Mouse (Mus musculus) liver, embryonic 12.5 days (tissue): Measurements from ENCODE around the gene Rhbg. TPM values are rescaled to one million over a fixed set of nuclear protein-coding genes. Genes with fewer than 3 reads are reported as not detected.

Experiments
- ATAC-seq: fragments of 200-750 bp; cut with Nextera tagmentation; 2 replicates; pipeline ENCODE4 v1.8.0; 2017; ENCODE audit warnings: moderate number of reproducible peaks, mild to moderate bottlenecking, moderate library complexity
- H3K27ac ChIP-seq: fragments of 300-500 bp; sonication (generic); 2 replicates; pipeline ENCODE4 v1.5.1; 2016; ENCODE audit warnings: mild to moderate bottlenecking
- H3K27me3 ChIP-seq: fragments of 300-500 bp; sonication (generic); replicated peaks from 2 replicates; pipeline ENCODE4 v1.6.1; 2016; ENCODE audit warnings: mild to moderate bottlenecking, moderate library complexity
- H3K36me3 ChIP-seq: fragments of 300-500 bp; sonication (generic); 2 replicates; pipeline ENCODE4 v1.6.1; 2016; ENCODE audit warnings: mild to moderate bottlenecking, moderate library complexity
- H3K4me1 ChIP-seq: fragments of 300-500 bp; sonication (generic); 2 replicates; pipeline ENCODE4 v1.6.1; 2016
- H3K4me2 ChIP-seq: fragments of 300-500 bp; sonication (generic); 2 replicates; pipeline ENCODE4 v1.6.1; 2016; ENCODE audit warnings: mild to moderate bottlenecking, moderate library complexity
- H3K4me3 ChIP-seq: fragments of 300-500 bp; sonication (generic); 2 replicates; pipeline ENCODE4 v1.5.1; 2016; ENCODE audit warnings: mild to moderate bottlenecking, moderate library complexity
- H3K9ac ChIP-seq: fragments of 300-500 bp; sonication (generic); 2 replicates; pipeline ENCODE4 v1.6.1; 2016; ENCODE audit warnings: mild to moderate bottlenecking, moderate library complexity
- H3K9me3 ChIP-seq: fragments of 300-500 bp; sonication (generic); replicated peaks from 2 replicates; pipeline ENCODE4 v1.6.1; 2016; ENCODE audit warnings: mild to moderate bottlenecking, moderate library complexity
- WGBS: fragments of 180-500 bp; shearing (Covaris S2); methylation state at CpG from one replicate; pipeline ENCODE4 v1.1.7; 2016; ENCODE audit not compliant: insufficient replicate concordance; 5-methylcytosine and 5-hydroxymethylcytosine counted together
- polyA plus RNA-seq: library from polyadenylated mRNA; unstranded; fragments of >200 nt; fragmentation: Nextera tagmentation; extraction: Ambion mirVana; gene quantifications from 2 replicates; pipeline ENCODE4 v1.2.1, GENCODE M21; 2016

Gene Rhbg
- polyA plus RNA-seq, 1 experiment from 2014 or later: 16.0 TPM

DNA sequence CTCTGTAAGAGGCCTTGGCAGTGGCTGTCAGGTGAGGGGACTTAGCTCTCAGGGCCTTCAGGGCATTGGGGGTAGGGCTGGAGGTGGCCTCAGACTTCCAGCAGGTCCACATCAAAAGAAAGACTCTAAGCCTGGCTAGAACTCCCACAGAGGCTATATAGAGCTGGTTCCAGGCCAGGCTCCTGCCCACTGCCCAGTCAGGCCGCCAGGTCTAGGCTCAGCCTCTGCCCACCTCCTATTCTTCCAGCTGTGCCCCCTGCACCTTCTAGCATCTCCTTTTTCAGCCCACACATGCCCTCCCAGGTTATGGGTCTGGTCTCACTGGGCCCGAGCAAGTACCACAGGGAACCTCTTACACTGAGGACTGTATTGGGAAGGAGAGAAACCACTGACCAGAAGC lies 29.6 kb downstream of the Rhbg start:
- no peak overlapping the region for H3K4me3 ChIP-seq
- no peaks in the 10 kb centered on the region for H3K4me1 ChIP-seq
- 48% methylated on average over 2 of the region's 2 CpGs for WGBS
- H3K27ac ChIP-seq: no peak overlapping the region
- no peak overlapping the region for H3K9ac ChIP-seq
- no peak overlapping the region for H3K4me2 ChIP-seq
- no peaks in the 10 kb centered on the region for H3K36me3 ChIP-seq
- no peak for ATAC-seq
- peaks cover 95% of the 10 kb centered on the region for H3K27me3 ChIP-seq
- H3K9me3 ChIP-seq: no peaks in the 10 kb centered on the region

DNA sequence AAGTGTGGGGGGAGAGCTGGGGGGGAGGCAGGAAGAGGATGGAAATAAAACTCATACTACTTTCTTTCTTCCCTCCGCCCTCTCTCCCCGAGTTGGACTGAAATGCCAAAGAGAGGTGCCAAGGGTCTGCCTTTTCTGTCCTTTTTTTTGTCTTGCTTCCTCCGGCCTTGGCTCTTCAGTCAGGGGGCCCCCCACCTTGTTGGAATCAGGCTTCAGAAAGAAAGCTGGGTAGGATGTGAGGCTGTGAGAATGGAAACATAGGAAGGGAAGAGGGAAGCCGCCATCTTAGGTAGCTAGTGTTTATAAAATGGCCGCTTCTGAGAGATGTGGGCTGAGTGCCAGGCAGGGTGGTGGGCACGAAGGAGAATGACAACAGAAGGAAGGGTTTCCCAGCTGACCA lies 32.1 kb downstream of the Rhbg start:
- no peak for ATAC-seq
- 68% methylated on average over 6 of the region's 6 CpGs for WGBS
- H3K27me3 ChIP-seq: peaks cover 95% of the 10 kb centered on the region
- no peak overlapping the region for H3K9ac ChIP-seq
- H3K4me3 ChIP-seq: no peak overlapping the region
- no peaks in the 10 kb centered on the region for H3K9me3 ChIP-seq
- no peaks in the 10 kb centered on the region for H3K36me3 ChIP-seq
- H3K4me2 ChIP-seq: no peak overlapping the region
- H3K4me1 ChIP-seq: no peaks in the 10 kb centered on the region
- H3K27ac ChIP-seq: no peak overlapping the region

DNA sequence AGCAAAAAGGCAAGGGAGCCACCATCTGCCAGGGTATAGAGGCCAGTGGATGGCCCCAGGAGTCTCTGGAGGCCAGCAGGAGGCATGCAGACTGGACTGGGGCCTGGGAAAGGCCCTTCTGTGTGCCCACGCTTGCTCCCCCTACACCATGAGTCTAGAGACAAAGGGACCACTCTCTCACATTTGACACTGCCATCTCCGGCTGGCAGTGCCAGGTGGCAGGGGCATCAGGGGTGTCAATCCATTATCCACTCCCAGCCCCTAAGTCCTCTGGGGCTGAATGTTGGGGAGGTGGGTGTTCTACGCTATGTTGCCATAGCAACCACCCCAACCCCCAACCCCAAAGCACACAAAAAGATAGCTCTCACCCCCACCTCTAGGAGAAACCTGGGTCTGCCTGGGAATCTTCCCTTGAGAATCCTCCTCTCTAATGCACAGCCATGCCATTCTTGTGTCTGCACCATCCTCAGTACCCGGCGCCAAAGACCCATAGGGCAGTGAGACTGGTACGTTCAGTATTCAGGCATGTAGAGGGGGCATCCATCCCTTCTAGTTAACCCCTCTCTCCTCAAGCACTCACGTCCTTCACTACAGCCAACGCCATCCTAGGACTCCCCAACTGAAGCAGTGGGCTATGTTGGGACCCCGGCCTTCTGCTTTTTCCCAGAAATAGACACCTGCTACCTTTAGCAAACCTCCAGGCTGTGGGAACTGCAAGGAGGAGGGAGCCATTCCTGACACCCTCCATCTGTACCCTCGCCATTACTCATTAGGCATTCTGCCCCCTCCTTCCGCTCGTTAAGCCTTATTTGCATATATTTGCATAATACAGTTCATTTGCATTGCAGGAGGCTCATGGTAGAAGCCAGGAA lies 32.8 kb downstream of the Rhbg start:
- Histone ChIP-seq H3K27me3 (peaks cover 97% of the 10 kb centered on the region), H3K36me3 (no peaks in the 10 kb centered on the region), H3K9me3 (no peaks in the 10 kb centered on the region), H3K9ac (no peak overlapping the region), H3K27ac (no peak overlapping the region), H3K4me1 (no peaks in the 10 kb centered on the region), H3K4me3 (no peak overlapping the region), H3K4me2 (no peak overlapping the region)
- 42% methylated on average over 12 of the region's 12 CpGs for WGBS
- no peak for ATAC-seq

DNA sequence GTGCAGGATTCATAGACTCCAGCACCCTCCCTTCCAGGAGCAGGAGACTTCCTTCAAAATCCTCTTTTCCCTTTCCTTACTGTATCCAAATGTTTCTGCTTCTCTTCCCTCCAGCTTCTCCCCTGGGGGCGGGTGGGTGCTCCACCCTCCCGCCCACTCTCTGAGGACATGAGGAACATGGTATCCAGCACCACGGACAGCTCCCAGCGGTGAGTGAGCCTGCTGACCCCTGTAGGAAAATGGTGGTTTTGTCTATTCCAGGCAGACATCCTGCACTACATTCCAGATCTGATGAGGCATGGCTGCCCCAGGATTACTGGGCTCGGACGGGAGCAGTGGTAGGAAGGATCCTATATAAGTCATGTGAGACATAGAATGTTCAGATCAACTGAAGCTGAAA lies 33.7 kb downstream of the Rhbg start:
- H3K27me3 ChIP-seq: peaks cover 100% of the 10 kb centered on the region
- 1% methylated on average over 6 of the region's 6 CpGs for WGBS
- H3K4me2 ChIP-seq: no peak overlapping the region
- no peaks in the 10 kb centered on the region for H3K9me3 ChIP-seq
- no peak overlapping the region for H3K9ac ChIP-seq
- 0 out of 2 replicates have a peak, but pooled peaks cover 3% of the 10 kb centered on the region for H3K4me1 ChIP-seq
- no peaks in the 10 kb centered on the region for H3K36me3 ChIP-seq
- no peak overlapping the region for H3K4me3 ChIP-seq
- ATAC-seq: no peak
- no peak overlapping the region for H3K27ac ChIP-seq

DNA sequence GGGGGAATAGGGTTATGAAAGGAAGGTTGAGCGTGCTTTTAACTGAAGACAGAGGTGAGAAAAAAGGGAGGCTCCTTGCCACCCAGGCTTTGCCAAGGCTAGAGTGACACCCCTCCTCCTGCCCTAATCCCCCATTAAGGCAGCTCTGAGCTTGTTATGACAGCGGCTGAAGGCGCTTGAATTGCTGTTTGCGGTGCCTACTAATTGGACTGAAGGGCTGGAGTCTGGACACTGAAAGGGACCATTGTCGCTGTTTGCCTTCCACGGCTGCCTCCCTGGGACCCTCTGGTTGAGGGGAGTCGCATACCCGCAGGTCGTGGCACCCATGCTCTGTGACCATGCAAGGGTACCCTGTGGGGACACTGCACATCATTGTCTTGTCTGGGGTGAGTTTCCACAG lies 34.6 kb downstream of the Rhbg start:
- ATAC-seq: no peak
- no peaks in the 10 kb centered on the region for H3K9me3 ChIP-seq
- H3K4me2 ChIP-seq: no peak overlapping the region
- no peak overlapping the region for H3K4me3 ChIP-seq
- no peak overlapping the region for H3K9ac ChIP-seq
- WGBS: 19% methylated on average over 9 of the region's 9 CpGs
- peaks cover 11% of the 10 kb centered on the region for H3K4me1 ChIP-seq
- no peaks in the 10 kb centered on the region for H3K36me3 ChIP-seq
- no peak overlapping the region for H3K27ac ChIP-seq
- peaks cover 100% of the 10 kb centered on the region for H3K27me3 ChIP-seq

DNA sequence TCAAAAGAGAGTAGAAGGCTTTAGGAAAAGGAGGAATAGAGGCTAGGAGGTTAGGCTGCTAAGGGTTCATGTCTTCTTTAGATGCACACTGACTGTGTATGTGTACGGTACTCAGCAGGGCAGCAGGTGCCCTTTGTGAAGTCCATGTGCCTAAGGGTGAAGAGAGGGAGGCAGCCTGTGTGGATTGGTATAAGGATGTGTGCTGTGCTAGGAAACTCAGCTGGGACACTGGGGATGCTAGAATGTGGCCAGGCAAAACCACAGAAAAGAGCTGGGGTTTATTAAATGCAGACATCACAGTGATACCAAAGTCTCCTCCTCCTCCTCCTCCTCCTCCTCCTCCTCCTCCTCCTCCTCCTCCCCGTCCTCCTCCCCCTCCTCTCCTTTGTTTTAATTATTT lies 36.8 kb downstream of the Rhbg start:
- peaks cover 99% of the 10 kb centered on the region for H3K27me3 ChIP-seq
- WGBS: 56% methylated on average over 1 of the region's 2 CpGs
- no peak overlapping the region for H3K9ac ChIP-seq
- peaks cover 23% of the 10 kb centered on the region for H3K4me1 ChIP-seq
- H3K36me3 ChIP-seq: no peaks in the 10 kb centered on the region
- no peak overlapping the region for H3K4me2 ChIP-seq
- H3K4me3 ChIP-seq: no peak overlapping the region
- no peaks in the 10 kb centered on the region for H3K9me3 ChIP-seq
- ATAC-seq: no peak
- H3K27ac ChIP-seq: no peak overlapping the region

DNA sequence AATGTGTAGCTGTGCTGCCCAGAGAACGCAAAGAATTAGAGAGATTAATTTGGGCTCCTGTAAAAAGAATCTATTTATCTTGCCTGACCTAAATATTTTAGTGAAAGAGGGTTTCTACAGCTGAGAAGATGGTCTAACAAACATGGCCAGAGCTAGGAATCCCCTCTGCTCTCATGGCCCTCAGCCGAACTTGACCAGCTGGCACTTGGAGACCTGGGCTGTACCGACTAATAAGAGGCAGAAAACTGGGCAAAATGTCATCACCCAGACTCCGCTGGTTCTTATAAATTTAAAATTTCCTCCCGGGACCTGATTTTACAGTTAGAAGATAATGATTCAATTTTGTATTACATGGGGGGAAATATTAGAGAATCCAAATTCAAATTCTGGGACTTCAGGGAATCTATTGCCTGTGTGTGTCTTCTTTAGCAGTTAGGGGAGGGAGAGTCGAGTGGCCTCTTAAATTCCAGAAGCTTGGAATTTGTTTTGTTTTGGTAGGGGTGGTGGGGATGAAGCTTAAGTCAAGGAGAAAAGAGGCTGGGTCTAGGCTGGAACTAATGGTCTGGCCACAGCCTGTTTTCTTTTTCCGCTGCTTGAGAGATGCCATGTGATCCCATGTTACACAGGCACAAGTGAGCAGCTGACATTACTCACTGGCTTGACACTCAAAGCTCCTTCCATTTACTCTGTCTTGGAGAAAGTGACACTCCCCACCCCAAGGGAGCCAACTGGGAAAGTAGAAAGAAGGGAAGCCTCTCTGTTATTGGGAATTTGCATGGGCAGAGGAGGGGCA lies 37.8 kb downstream of the Rhbg start:
- no peaks in the 10 kb centered on the region for H3K9me3 ChIP-seq
- H3K27me3 ChIP-seq: peaks cover 99% of the 10 kb centered on the region
- 19% methylated on average over 7 of the region's 7 CpGs for WGBS
- no peaks in the 10 kb centered on the region for H3K36me3 ChIP-seq
- ATAC-seq: no peak
- H3K4me2 ChIP-seq: no peak overlapping the region
- no peak overlapping the region for H3K27ac ChIP-seq
- H3K4me1 ChIP-seq: peaks cover 31% of the 10 kb centered on the region
- H3K4me3 ChIP-seq: no peak overlapping the region
- H3K9ac ChIP-seq: no peak overlapping the region

DNA sequence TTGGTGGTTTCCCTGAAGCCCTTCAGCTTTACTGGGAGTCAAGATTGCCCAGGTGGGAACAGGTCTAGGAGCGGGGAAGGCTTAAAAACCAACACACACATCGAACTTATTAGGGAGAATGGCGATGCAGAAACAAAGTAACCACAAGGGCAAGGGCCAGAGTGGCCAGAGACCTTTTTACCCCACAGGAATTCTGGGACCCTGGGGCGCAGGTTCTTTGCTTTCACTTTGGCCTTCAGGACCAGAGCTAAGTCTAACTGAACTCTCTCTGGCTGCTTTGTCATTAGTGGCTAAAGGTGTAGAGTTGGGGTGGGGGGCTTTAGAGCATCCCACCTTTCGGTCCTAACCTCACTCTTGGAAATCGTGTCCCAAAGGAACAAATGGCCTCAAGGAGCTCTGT lies 38.4 kb downstream of the Rhbg start:
- peak overlapping the region; percentile 50 for H3K4me2 ChIP-seq
- peak overlapping the region; percentile 21; the same call in 1 of the 2 replicates for H3K4me3 ChIP-seq
- H3K27ac ChIP-seq: no peak overlapping the region
- ATAC-seq: no peak
- WGBS: 5% methylated on average over 6 of the region's 6 CpGs
- no peaks in the 10 kb centered on the region for H3K36me3 ChIP-seq
- no peaks in the 10 kb centered on the region for H3K9me3 ChIP-seq
- peaks cover 99% of the 10 kb centered on the region for H3K27me3 ChIP-seq
- H3K9ac ChIP-seq: no peak overlapping the region
- peaks cover 31% of the 10 kb centered on the region for H3K4me1 ChIP-seq

DNA sequence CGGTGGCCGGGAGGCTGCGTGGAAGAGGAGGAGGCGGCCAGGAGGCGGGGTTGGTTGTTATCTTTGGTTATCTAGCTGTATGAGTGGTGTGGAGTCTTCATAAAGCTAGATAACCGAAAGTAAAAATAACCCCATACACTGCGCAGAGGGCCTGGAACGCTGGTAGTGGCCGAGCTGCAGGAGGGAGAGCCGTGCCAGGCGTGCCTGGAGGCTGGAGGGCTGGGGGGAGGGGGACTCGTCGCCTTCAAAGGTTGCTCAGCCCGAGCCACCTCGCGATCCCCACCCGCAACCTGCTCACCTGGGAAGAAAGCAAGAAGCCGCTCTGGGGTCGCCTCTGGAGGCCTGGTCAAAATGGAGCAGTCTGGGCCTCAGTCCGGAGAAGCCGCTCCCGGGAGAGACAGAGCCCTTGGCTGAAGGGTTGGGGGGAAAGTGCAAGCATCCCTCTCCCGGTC lies 38.9 kb downstream of the Rhbg start:
- Histone ChIP-seq H3K9ac (no peak overlapping the region), H3K36me3 (no peaks in the 10 kb centered on the region), H3K27ac (no peak overlapping the region), H3K4me1 (peaks cover 31% of the 10 kb centered on the region), H3K9me3 (no peaks in the 10 kb centered on the region), H3K4me3 (peak overlapping the region; percentile 21), H3K27me3 (peaks cover 99% of the 10 kb centered on the region), H3K4me2 (peak overlapping the region; percentile 50)
- no peak for ATAC-seq
- WGBS: 3% methylated on average over 23 of the region's 23 CpGs

DNA sequence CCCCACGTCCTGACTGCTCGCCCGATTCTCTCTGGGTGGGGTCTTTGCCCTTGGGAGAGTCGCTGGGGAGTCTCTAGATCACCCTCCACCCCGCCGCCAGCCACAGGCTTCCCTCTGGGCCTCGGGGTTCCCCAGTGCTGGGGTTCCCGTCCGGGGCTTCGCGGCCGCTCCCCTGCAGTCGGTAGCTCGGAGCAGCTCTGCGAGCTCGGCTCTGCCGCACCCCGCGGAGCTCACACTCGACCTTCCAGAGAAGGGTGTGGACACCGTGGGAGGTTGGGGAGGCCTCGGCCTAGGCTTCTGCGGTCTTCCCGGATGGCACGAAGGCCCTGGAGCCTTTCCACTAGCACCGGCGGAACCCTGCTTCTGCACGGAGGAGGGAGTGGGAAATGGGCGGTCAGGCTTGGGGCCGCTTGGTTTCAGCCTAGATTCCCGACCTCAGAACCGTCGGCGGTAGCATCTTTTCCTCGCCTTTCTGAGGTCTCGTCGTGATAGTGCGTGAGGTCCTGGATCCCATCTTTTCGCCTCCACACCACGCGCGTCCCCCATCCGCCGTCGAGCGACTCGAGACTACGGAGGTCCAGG lies 39.4 kb downstream of the Rhbg start:
- H3K27ac ChIP-seq: no peak overlapping the region
- WGBS: 2% methylated on average over 48 of the region's 48 CpGs
- no peak for ATAC-seq
- H3K36me3 ChIP-seq: no peaks in the 10 kb centered on the region
- peak overlapping the region; percentile 21 for H3K4me3 ChIP-seq
- H3K4me1 ChIP-seq: peaks cover 31% of the 10 kb centered on the region
- no peak overlapping the region for H3K9ac ChIP-seq
- no peaks in the 10 kb centered on the region for H3K9me3 ChIP-seq
- H3K27me3 ChIP-seq: peaks cover 99% of the 10 kb centered on the region
- H3K4me2 ChIP-seq: peak overlapping the region; percentile 50

DNA sequence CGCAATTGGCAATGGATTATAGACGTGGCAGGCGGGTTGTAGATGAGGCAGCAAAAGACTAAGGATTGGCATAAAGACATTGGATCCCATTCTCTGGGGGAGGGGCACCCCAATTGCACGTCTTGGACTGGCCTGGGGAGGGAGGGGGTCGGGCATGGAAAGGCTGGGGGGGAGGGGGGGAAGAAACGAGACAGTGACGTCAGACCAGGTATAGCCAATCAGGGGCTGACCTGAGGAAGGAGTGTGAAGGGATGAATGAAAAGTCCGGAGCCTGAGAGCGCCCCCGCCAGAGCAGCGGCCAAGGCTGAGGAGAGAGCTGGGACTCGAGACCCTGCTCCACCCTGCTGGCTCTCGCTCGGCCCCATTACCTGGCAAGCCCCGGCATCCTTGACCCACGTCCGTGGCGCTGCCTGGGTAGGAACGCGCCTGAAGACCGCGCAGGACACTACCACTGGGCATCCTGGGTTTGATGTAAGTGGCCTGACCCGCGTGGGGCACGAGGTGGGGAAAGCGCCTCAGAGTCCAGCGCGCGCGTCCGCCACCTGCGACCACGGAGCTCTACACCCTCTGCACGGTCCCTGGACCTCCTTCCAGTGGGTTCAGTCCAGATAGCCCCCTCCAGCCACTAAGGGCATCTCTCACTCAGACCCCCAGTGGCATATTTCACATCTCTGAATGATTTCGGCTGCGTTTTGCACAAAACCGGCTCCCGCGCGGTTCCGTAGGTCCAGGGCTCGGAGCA lies 40.1 kb downstream of the Rhbg start:
- WGBS: 4% methylated on average over 42 of the region's 42 CpGs
- no peak for ATAC-seq
- no peaks in the 10 kb centered on the region for H3K9me3 ChIP-seq
- H3K4me1 ChIP-seq: peaks cover 31% of the 10 kb centered on the region
- peak overlapping the region; percentile 50 for H3K4me2 ChIP-seq
- H3K27me3 ChIP-seq: peaks cover 99% of the 10 kb centered on the region
- no peaks in the 10 kb centered on the region for H3K36me3 ChIP-seq
- no peak overlapping the region for H3K9ac ChIP-seq
- no peak overlapping the region for H3K27ac ChIP-seq
- H3K4me3 ChIP-seq: no peak overlapping the region; the same call in 1 of the 2 replicates
